Mouse (Mus musculus) stomach, embryonic 16.5 days (tissue): ENCODE data around the gene Phldb2. TPM values are rescaled to one million over a fixed set of nuclear protein-coding genes. Genes with fewer than 3 reads are reported as not detected.

Experiments used
- ATAC-seq: fragments of 200-750 bp; cut with Nextera tagmentation; 2 replicates; pipeline ENCODE4 v1.8.0; 2017; ENCODE audit warnings: moderate number of reproducible peaks, moderate TSS enrichment; ENCODE audit not compliant: insufficient read depth, low FRiP score
- H3K27ac ChIP-seq: fragments of 300-500 bp; sonication (generic); 2 replicates; pipeline ENCODE4 v1.5.1; 2014; ENCODE audit warnings: low read length
- H3K27me3 ChIP-seq: fragments of 300-500 bp; sonication (generic); 2 replicates; pipeline ENCODE4 v1.6.1; 2014; ENCODE audit warnings: low read length, control low read depth, mixed read lengths; ENCODE audit not compliant: control insufficient read depth, insufficient read depth
- H3K36me3 ChIP-seq: fragments of 300-500 bp; sonication (generic); 2 replicates; pipeline ENCODE4 v1.6.1; 2014; ENCODE audit warnings: low read length; ENCODE audit not compliant: control insufficient read depth, insufficient read depth
- H3K4me1 ChIP-seq: fragments of 300-500 bp; sonication (generic); 2 replicates; pipeline ENCODE4 v1.6.1; 2014; ENCODE audit warnings: low read length, control low read depth, mixed read lengths; ENCODE audit not compliant: control insufficient read depth, insufficient read depth
- H3K4me2 ChIP-seq: fragments of 300-500 bp; sonication (generic); 2 replicates; pipeline ENCODE4 v1.6.1; 2014; ENCODE audit warnings: low read depth, low read length, mixed read lengths
- H3K4me3 ChIP-seq: fragments of 300-500 bp; sonication (generic); replicated peaks from 2 replicates; pipeline ENCODE4 v1.5.1; 2014; ENCODE audit warnings: mild to moderate bottlenecking, low read length
- H3K9ac ChIP-seq: fragments of 300-500 bp; sonication (generic); 2 replicates; pipeline ENCODE4 v1.6.1; 2014; ENCODE audit warnings: low read length
- H3K9me3 ChIP-seq: fragments of 300-500 bp; sonication (generic); replicated peaks from 2 replicates; pipeline ENCODE4 v1.6.1; 2016; ENCODE audit warnings: low read length, control low read depth; ENCODE audit not compliant: control insufficient read depth
- WGBS: fragments of 180-500 bp; shearing (Covaris S2); extraction: QIAGEN DNeasy Blood & Tissue Kit; methylation state at CpG from one replicate; pipeline ENCODE4 v1.1.7; 2014; 5-methylcytosine and 5-hydroxymethylcytosine counted together
- polyA plus RNA-seq: library from polyadenylated mRNA; unstranded; fragments of >200 nt; fragmentation: Nextera tagmentation; extraction: Ambion mirVana; gene quantifications from 2 replicates; pipeline ENCODE4 v1.2.1, GENCODE M21; 2015

The Phldb2 gene
- polyA plus RNA-seq, 1 experiment from 2014 or later: 28.3 TPM

- ATAC-seq: no peak
- H3K4me2 ChIP-seq: no peak overlapping the region
- H3K36me3 ChIP-seq: no peaks in the 10 kb centered on the region
- H3K4me1 ChIP-seq: no peaks in the 10 kb centered on the region
- H3K9ac ChIP-seq: no peak overlapping the region
- H3K27me3 ChIP-seq: no peaks in the 10 kb centered on the region
- H3K9me3 ChIP-seq: no peaks in the 10 kb centered on the region
- no peak overlapping the region for H3K4me3 ChIP-seq
- H3K27ac ChIP-seq: no peak overlapping the region
- WGBS: 47% methylated on average over 10 of the region's 10 CpGs
Observed at GRCm38 (mm10) chr16:45871286-45871976, 82.0 kb downstream of the Phldb2 start.

- peak overlapping the region; percentile 18; the same call in 1 of the 2 replicates for H3K27ac ChIP-seq
Observed at GRCm38 (mm10) chr16:45870651-45871050, 82.7 kb downstream of the Phldb2 start.

GRCm38 (mm10) chr16:45869044-45869443, 84.4 kb downstream of the Phldb2 start:
- no peak overlapping the region for H3K27ac ChIP-seq
- H3K9ac ChIP-seq: no peak overlapping the region
- no peak for ATAC-seq

More at GRCm38 (mm10) chr16:45870651-45871050, 82.7 kb downstream of the Phldb2 start:
- Histone ChIP-seq H3K9ac (no peak overlapping the region), H3K9me3 (no peaks in the 10 kb centered on the region), H3K27me3 (no peaks in the 10 kb centered on the region), H3K4me2 (no peak overlapping the region), H3K4me1 (no peaks in the 10 kb centered on the region), H3K4me3 (no peak overlapping the region), H3K36me3 (no peaks in the 10 kb centered on the region)
- 22% methylated on average over 2 of the region's 2 CpGs for WGBS
- ATAC-seq: no peak

GRCm38 (mm10) chr16:45857277-45857863, 96.0 kb downstream of the Phldb2 start:
- Histone ChIP-seq H3K9ac (no peak overlapping the region), H3K27ac (no peak overlapping the region), H3K4me2 (no peak overlapping the region), H3K27me3 (no peaks in the 10 kb centered on the region), H3K4me3 (no peak overlapping the region), H3K9me3 (no peaks in the 10 kb centered on the region), H3K4me1 (no peaks in the 10 kb centered on the region), H3K36me3 (no peaks in the 10 kb centered on the region)
- no peak for ATAC-seq
- 89% methylated on average over 5 of the region's 5 CpGs for WGBS

More at GRCm38 (mm10) chr16:45869044-45869443, 84.4 kb downstream of the Phldb2 start:
- WGBS: 60% methylated on average over 3 of the region's 3 CpGs
- no peak overlapping the region for H3K4me3 ChIP-seq
- no peak overlapping the region for H3K4me2 ChIP-seq
- H3K27me3 ChIP-seq: no peaks in the 10 kb centered on the region
- no peaks in the 10 kb centered on the region for H3K4me1 ChIP-seq
- no peaks in the 10 kb centered on the region for H3K9me3 ChIP-seq
- H3K36me3 ChIP-seq: no peaks in the 10 kb centered on the region

GRCm38 (mm10) chr16:45854499-45854898, 98.9 kb downstream of the Phldb2 start:
- no peaks in the 10 kb centered on the region for H3K36me3 ChIP-seq
- no peak for ATAC-seq
- H3K9me3 ChIP-seq: no peaks in the 10 kb centered on the region
- no peaks in the 10 kb centered on the region for H3K27me3 ChIP-seq
- no peak overlapping the region for H3K4me2 ChIP-seq
- no peak overlapping the region for H3K27ac ChIP-seq
- 89% methylated on average over 10 of the region's 10 CpGs for WGBS
- H3K4me3 ChIP-seq: no peak overlapping the region
- no peak overlapping the region for H3K9ac ChIP-seq
- no peaks in the 10 kb centered on the region for H3K4me1 ChIP-seq

GRCm38 (mm10) chr16:45849045-45849444, 104.4 kb downstream of the Phldb2 start:
- no peaks in the 10 kb centered on the region for H3K36me3 ChIP-seq
- no peak for ATAC-seq
- peaks cover 3% of the 10 kb centered on the region; the same call in 1 of the 2 replicates for H3K4me1 ChIP-seq
- WGBS: 56% methylated on average over 4 of the region's 4 CpGs
- H3K27ac ChIP-seq: no peak overlapping the region
- H3K9ac ChIP-seq: no peak overlapping the region
- no peaks in the 10 kb centered on the region for H3K9me3 ChIP-seq
- H3K4me3 ChIP-seq: no peak overlapping the region
- no peaks in the 10 kb centered on the region for H3K27me3 ChIP-seq
- no peak overlapping the region for H3K4me2 ChIP-seq

GRCm38 (mm10) chr16:45844875-45845274, 108.5 kb downstream of the Phldb2 start:
- Histone ChIP-seq H3K27ac (no peak overlapping the region), H3K36me3 (no peaks in the 10 kb centered on the region), H3K4me3 (peak overlapping the region; percentile 84), H3K9ac (peak overlapping the region; percentile 95), H3K4me2 (peak overlapping the region; percentile 75), H3K4me1 (peaks cover 13% of the 10 kb centered on the region), H3K27me3 (no peaks in the 10 kb centered on the region), H3K9me3 (no peaks in the 10 kb centered on the region)
- WGBS: 14% methylated on average over 10 of the region's 10 CpGs
- no peak for ATAC-seq

GRCm38 (mm10) chr16:45844049-45844780, 109.2 kb downstream of the Phldb2 start:
- no peaks in the 10 kb centered on the region for H3K36me3 ChIP-seq
- H3K27ac ChIP-seq: peak overlapping the region; percentile 93
- ATAC-seq: peak; percentile 97

GRCm38 (mm10) chr16:45843351-45843891, 110.0 kb downstream of the Phldb2 start:
- no peak for ATAC-seq
- H3K36me3 ChIP-seq: no peaks in the 10 kb centered on the region
- peak overlapping the region; percentile 93 for H3K27ac ChIP-seq
- H3K4me1 ChIP-seq: peaks cover 20% of the 10 kb centered on the region
- no peaks in the 10 kb centered on the region for H3K27me3 ChIP-seq
- peak overlapping the region; percentile 84 for H3K4me3 ChIP-seq
- H3K9me3 ChIP-seq: no peaks in the 10 kb centered on the region
- peak overlapping the region; percentile 95 for H3K9ac ChIP-seq
- under 1% methylated on average over 16 of the region's 16 CpGs for WGBS
- peak overlapping the region; percentile 75 for H3K4me2 ChIP-seq

More at GRCm38 (mm10) chr16:45844049-45844780, 109.2 kb downstream of the Phldb2 start:
- Histone ChIP-seq H3K9ac (peak overlapping the region; percentile 95), H3K27me3 (no peaks in the 10 kb centered on the region), H3K4me1 (peaks cover 15% of the 10 kb centered on the region), H3K4me3 (peak overlapping the region; percentile 84), H3K4me2 (peak overlapping the region; percentile 75), H3K9me3 (no peaks in the 10 kb centered on the region)
- WGBS: under 1% methylated on average over 45 of the region's 45 CpGs
